Mouse (Mus musculus) kidney, adult 2 months (tissue): ENCODE data around the gene Troap.

Experiments
- CTCF ChIP-seq: fragments of 200-500 bp; conservative IDR thresholded peaks from 2 replicates; pipeline ENCODE4 v1.5.1; 2011; ENCODE audit warnings: low read depth, mild to moderate bottlenecking, control low read depth, low read length, moderate library complexity, mixed read lengths; ENCODE audit not compliant: insufficient read depth, insufficient read length
- POLR2A ChIP-seq: fragments of 200-500 bp; IDR thresholded peaks from one replicate; pipeline ENCODE4 v1.6.1; 2011; ENCODE audit warnings: low read depth, low read length, control low read depth

GRCm38 (mm10) chr15:99055511-99055961, 18.8 kb upstream of the Troap start:
- TF ChIP-seq CTCF = no peak
- no peak for TF ChIP-seq POLR2A
